Comparison of ENCODE assay signal across 8 mouse cellular contexts in the genomic region with DNA sequence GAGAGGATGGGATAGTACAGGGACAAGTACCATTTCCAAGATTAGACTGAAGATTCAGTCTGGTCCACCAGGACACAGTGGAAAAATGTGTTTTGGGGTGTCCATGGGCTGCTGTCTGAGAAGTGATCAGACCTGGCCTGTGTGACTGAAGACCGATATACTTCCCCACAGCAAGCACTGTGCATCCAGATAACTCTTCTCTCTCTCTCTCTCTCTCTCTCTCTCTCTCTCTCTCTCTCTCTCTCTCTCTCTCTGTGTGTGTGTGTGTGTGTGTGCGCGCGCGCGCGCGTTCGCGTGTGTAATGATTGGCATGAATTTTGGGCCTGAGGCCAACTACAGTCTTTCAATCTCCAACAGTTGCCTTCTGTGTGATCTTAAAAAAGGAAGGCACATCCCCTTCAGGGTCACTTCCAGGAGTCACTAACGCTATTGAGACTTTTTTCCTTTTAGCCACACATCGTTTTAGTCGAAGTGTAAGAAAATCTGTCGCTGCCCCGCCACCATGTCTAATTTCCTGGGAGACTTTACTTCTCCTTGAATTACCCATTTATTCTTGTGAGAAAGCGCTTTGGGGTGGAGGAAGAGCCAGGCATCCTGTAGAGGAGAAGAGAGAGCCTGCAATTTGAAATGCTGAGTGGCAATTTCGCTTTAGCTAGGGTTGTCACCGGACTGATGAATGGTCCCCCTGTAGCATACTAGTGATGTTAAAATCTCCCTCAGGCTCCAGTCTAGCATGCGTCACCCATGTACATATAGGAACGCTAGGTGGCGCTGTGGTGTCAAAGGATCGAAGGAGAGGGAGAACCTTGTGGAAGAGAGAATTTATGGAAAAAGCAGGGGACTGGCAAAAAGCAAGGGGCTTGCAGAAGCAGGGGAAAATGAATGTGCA.
DNase-seq lines count a peak whose midpoint lies in the region; ATAC-seq lines count a peak whose summit lies in the region.

No protein-coding gene starts in this region.

- peak; percentile 67 for DNase-seq in liver
- peak; percentile 74 for DNase-seq in gastrocnemius, postnatal 10 days
- DNase-seq in kidney, adult 8-10 months, result peak; percentile 12 to 61
- peak; percentile 93 for DNase-seq in left cerebral cortex, postnatal 4 days
- DNase-seq in testis, postnatal 10 days (ENCODE audit: low spot score), result peak; percentile 83

- no peak overlapping the region for H3K4me2 ChIP-seq in liver, embryonic 12.5 days
- peak overlapping the region; percentile 36; the same call in 1 of the 2 replicates for H3K4me2 ChIP-seq in midbrain, embryonic 16.5 days (ENCODE audit: low read length)

- H3K9ac ChIP-seq in liver, embryonic 12.5 days, result no peak overlapping the region
- 0 out of 2 replicates have a peak overlapping the region, but pooled peaks have one; percentile 12 for H3K9ac ChIP-seq in midbrain, embryonic 16.5 days (ENCODE audit: low read depth, low read length)

- WGBS in liver, embryonic 12.5 days (ENCODE audit: insufficient replicate concordance), result 41% methylated on average over 14 of the region's 22 CpGs
- WGBS in midbrain, embryonic 16.5 days, result 49% methylated on average over 22 of the region's 22 CpGs

- H3K4me1 ChIP-seq in liver, embryonic 12.5 days, result no peaks in the 10 kb centered on the region
- H3K4me1 ChIP-seq in midbrain, embryonic 16.5 days (ENCODE audit: control insufficient read depth, insufficient read depth, low read length), result peaks cover 7% of the 10 kb centered on the region; the same call in 1 of the 2 replicates

- no peaks in the 10 kb centered on the region for H3K36me3 ChIP-seq in liver, embryonic 12.5 days
- no peaks in the 10 kb centered on the region for H3K36me3 ChIP-seq in midbrain, embryonic 16.5 days (ENCODE audit: control insufficient read depth, insufficient read depth, low read length)

- no peaks in the 10 kb centered on the region for H3K9me3 ChIP-seq in liver, embryonic 12.5 days (replicated peaks)
- H3K9me3 ChIP-seq in midbrain, embryonic 16.5 days (replicated peaks; ENCODE audit: control insufficient read depth, low read length, poor library complexity, severe bottlenecking), result no peaks in the 10 kb centered on the region

- no peak for ATAC-seq in liver, embryonic 12.5 days
- peak; percentile 65 for ATAC-seq in common myeloid progenitor, adult 5-6 weeks (replicated peaks; ENCODE audit: low read depth, poor library complexity, severe bottlenecking)
- ATAC-seq in midbrain, embryonic 16.5 days, result peak; percentile 92

- no peak overlapping the region for H3K4me3 ChIP-seq in liver, embryonic 12.5 days
- H3K4me3 ChIP-seq in midbrain, embryonic 16.5 days (ENCODE audit: low read depth, low read length), result no peak overlapping the region

- no peaks in the 10 kb centered on the region for H3K27me3 ChIP-seq in liver, embryonic 12.5 days (replicated peaks)
- no peaks in the 10 kb centered on the region for H3K27me3 ChIP-seq in midbrain, embryonic 16.5 days (ENCODE audit: control insufficient read depth, insufficient read depth, low read depth, low read length)

- no peak overlapping the region for H3K27ac ChIP-seq in liver, embryonic 12.5 days
- peak overlapping the region; percentile 70; the same call in 1 of the 2 replicates for H3K27ac ChIP-seq in midbrain, embryonic 16.5 days (ENCODE audit: low read length)

- intact Hi-C loops in left cerebral cortex, postnatal 4 days (cut with DNase I), result loop anchor here (10.0 kb wide), 1 partner anchor 1495 kb away; a partner anchor contains a TSS

Comparison
In these comparisons a context has a peak if more than half of its experiments do, and no peak if none do; other contexts are left out.
1. DNase-seq: peak in every context shown above with its lines; median percentile 93 in left cerebral cortex, postnatal 4 days; 83 in testis, postnatal 10 days; 74 in gastrocnemius, postnatal 10 days; 67 in liver; 36 in kidney, adult 8-10 months.